Mouse (Mus musculus) olfactory bulb, adult 2 months (tissue): ENCODE measurements at regions not wholly inside any gene's neighbourhood (a gene's known extent, or its start where the extent isn't known, plus 50 kb on each side); places are given as distances from the start of the nearest gene placed in this dataset.

Experiments
- CTCF ChIP-seq: fragments of 200-500 bp; IDR thresholded peaks from 2 replicates; pipeline ENCODE4 v1.5.1; 2012; ENCODE audit warnings: low read depth, mild to moderate bottlenecking, low read length, moderate library complexity; ENCODE audit not compliant: insufficient read depth
- POLR2A ChIP-seq: fragments of 200-500 bp; IDR thresholded peaks from 2 replicates; pipeline ENCODE4 v1.6.1; 2012; ENCODE audit warnings: mild to moderate bottlenecking, low read depth, low read length, moderate library complexity; ENCODE audit not compliant: insufficient read depth

GRCm38 (mm10) chr15:36875980-36876778, 131.4 kb downstream of the Zfp706 start:
- TF ChIP-seq CTCF (no peak), POLR2A (no peak)
